Mouse (Mus musculus) urinary bladder, postnatal 25 days (tissue): ENCODE measurements around the gene Lgr5.

ENCODE experiments used
- DNase-seq: peaks from one replicate; pipeline ENCODE4 v3.0.0; 2022; ENCODE audit warnings: low spot score

The Lgr5 gene

GRCm38 (mm10) chr10:115505155-115505554 lies 82.4 kb downstream of the Lgr5 start:
- DNase-seq = no peak

GRCm38 (mm10) chr10:115493778-115494141 lies 93.8 kb downstream of the Lgr5 start:
- no peak for DNase-seq

GRCm38 (mm10) chr10:115492956-115493777 lies 94.4 kb downstream of the Lgr5 start:
- DNase-seq = no peak

GRCm38 (mm10) chr10:115491803-115492510 lies 95.6 kb downstream of the Lgr5 start:
- no peak for DNase-seq

- no peak for DNase-seq
Observed at GRCm38 (mm10) chr10:115485602-115486001, 102.0 kb downstream of the Lgr5 start.

- DNase-seq = no peak
Observed at GRCm38 (mm10) chr10:115484660-115485059, 102.9 kb downstream of the Lgr5 start.

- DNase-seq = no peak
Observed at GRCm38 (mm10) chr10:115478441-115479141, 109.0 kb downstream of the Lgr5 start.

- DNase-seq = no peak
Observed at GRCm38 (mm10) chr10:115476506-115476905, 111.1 kb downstream of the Lgr5 start.

- no peak for DNase-seq
Observed at GRCm38 (mm10) chr10:115475000-115475550, 112.5 kb downstream of the Lgr5 start.

- DNase-seq = no peak
Observed at GRCm38 (mm10) chr10:115473213-115473961, 114.2 kb downstream of the Lgr5 start.

GRCm38 (mm10) chr10:115470621-115471334 lies 116.8 kb downstream of the Lgr5 start:
- DNase-seq = no peak

- no peak for DNase-seq
Observed at GRCm38 (mm10) chr10:115469040-115469439, 118.5 kb downstream of the Lgr5 start.

GRCm38 (mm10) chr10:115468632-115469031 lies 118.9 kb downstream of the Lgr5 start:
- no peak for DNase-seq

GRCm38 (mm10) chr10:115467985-115468384 lies 119.6 kb downstream of the Lgr5 start:
- DNase-seq = no peak

GRCm38 (mm10) chr10:115465778-115466177 lies 121.8 kb downstream of the Lgr5 start:
- no peak for DNase-seq

- DNase-seq = no peak
Observed at GRCm38 (mm10) chr10:115465072-115465471, 122.5 kb downstream of the Lgr5 start.

GRCm38 (mm10) chr10:115462646-115463045 lies 124.9 kb downstream of the Lgr5 start:
- no peak for DNase-seq

- no peak for DNase-seq
Observed at GRCm38 (mm10) chr10:115457368-115458021, 130.1 kb downstream of the Lgr5 start.

- no peak for DNase-seq
Observed at GRCm38 (mm10) chr10:115448614-115449013, 139.0 kb downstream of the Lgr5 start.

- no peak for DNase-seq
Observed at GRCm38 (mm10) chr10:115437286-115437685, 150.3 kb downstream of the Lgr5 start.

- no peak for DNase-seq
Observed at GRCm38 (mm10) chr10:115425351-115425750, 162.2 kb downstream of the Lgr5 start.
